Mouse (Mus musculus): ENCODE measurements around the gene Stpg2.
A peak's percentile ranks its signal among the peaks of the same experiment; 100 is the strongest.

DNA sequence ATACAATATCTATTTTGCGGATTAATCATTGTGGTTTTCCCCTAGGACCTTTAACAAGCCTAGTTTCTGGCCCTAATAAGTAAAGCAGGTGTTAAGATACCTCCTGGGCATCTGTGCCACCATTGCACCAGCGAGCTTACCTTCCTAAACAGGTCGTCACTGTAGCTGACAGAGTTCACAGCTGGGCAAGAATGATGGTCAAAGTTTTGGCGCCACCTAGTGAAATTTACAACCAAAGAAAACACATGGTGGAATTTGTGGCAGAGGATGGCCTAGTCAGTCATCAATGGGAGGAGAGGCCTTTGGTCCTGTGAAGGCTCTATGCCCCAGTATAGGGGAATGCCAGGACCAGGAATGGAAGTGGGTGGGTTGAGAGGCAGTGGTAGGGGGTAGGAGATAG, 41.0 kb downstream of the Stpg2 start:
- TF ChIP-seq CTCF (conservative IDR thresholded peaks at IDR 0.05; ENCODE audit: low read length) (peak; percentile 24), POU5F1 (IDR thresholded peaks at IDR 0.05; ENCODE audit: borderline replicate concordance, low read length) (no peak), NANOG (IDR thresholded peaks at IDR 0.05; ENCODE audit: borderline replicate concordance, low read length) (no peak)
